ENCODE assay signal across 13 mouse cellular contexts in genomic region chr4:140787414-140787813, GRCm38 (mm10). TPM values are rescaled to one million over a fixed set of nuclear protein-coding genes. Genes with fewer than 3 reads are reported as not detected.
DNase-seq lines count a peak whose midpoint lies in the region; ATAC-seq lines count a peak whose summit lies in the region.
"Had no signal": no experiment of that assay in that cellular context is flagged by ENCODE, and none has a peak within 500 bp of the region (broad histone marks: within the 10 kb centered on the region; RNA-seq: fewer than 3 reads in every experiment).

No protein-coding gene starts in this region.

- peak; percentile 36 for DNase-seq in kidney, adult 11 months
- peak; percentile 63 for DNase-seq in kidney, postnatal 10 days
- peak; percentile 54 for DNase-seq in lung, postnatal 14 days
- DNase-seq in hindbrain, embryonic 10.5 days (ENCODE audit: low spot score) = no peak
- no peak for DNase-seq in layer of hippocampus, adult 8-10 months (ENCODE audit: low spot score in 2 of 2)
- DNase-seq: cerebellum, adult 9-11 months; right cerebral cortex, postnatal 4 days; thymus, adult 18-20 months had no signal

- H3K4me3 ChIP-seq in kidney, embryonic 14.5 days (ENCODE audit: low read length) = no peak overlapping the region
- no peak overlapping the region for H3K4me3 ChIP-seq in hindbrain, embryonic 10.5 days
- H3K4me3 ChIP-seq in neural tube, embryonic 15.5 days (replicated peaks) = no peak overlapping the region
- H3K4me3 ChIP-seq: layer of hippocampus, adult 2 months; limb, embryonic 15.5 days had no signal

- H3K27me3 ChIP-seq in kidney, embryonic 14.5 days (ENCODE audit: control insufficient read depth, insufficient read depth, low read length) = no peaks in the 10 kb centered on the region
- H3K27me3 ChIP-seq in hindbrain, embryonic 10.5 days (ENCODE audit: insufficient read depth, poor library complexity, severe bottlenecking) = no peaks in the 10 kb centered on the region
- H3K27me3 ChIP-seq in neural tube, embryonic 15.5 days (replicated peaks) = no peaks in the 10 kb centered on the region
- H3K27me3 ChIP-seq: limb, embryonic 15.5 days had no signal

- H3K9ac ChIP-seq in kidney, embryonic 14.5 days (ENCODE audit: low read depth, low read length) = no peak overlapping the region
- no peak overlapping the region for H3K9ac ChIP-seq in neural tube, embryonic 15.5 days (replicated peaks)
- H3K9ac ChIP-seq: limb, embryonic 15.5 days had no signal

- WGBS in kidney, embryonic 14.5 days = 78% methylated on average over 4 of the region's 4 CpGs
- WGBS in hindbrain, embryonic 10.5 days = 73% methylated on average over 4 of the region's 4 CpGs
- 77% methylated on average over 4 of the region's 4 CpGs for WGBS in neural tube, embryonic 15.5 days

- no peak overlapping the region for H3K27ac ChIP-seq in kidney, embryonic 14.5 days (ENCODE audit: low read depth, low read length)
- no peak overlapping the region for H3K27ac ChIP-seq in hindbrain, embryonic 10.5 days
- no peak overlapping the region for H3K27ac ChIP-seq in neural tube, embryonic 15.5 days (replicated peaks)
- H3K27ac ChIP-seq: layer of hippocampus, adult 2 months; limb, embryonic 15.5 days had no signal

- peaks cover 10% of the 10 kb centered on the region; the same call in 1 of the 2 replicates for H3K4me1 ChIP-seq in kidney, embryonic 14.5 days (ENCODE audit: control insufficient read depth, insufficient read depth, low read length)
- H3K4me1 ChIP-seq in hindbrain, embryonic 10.5 days (replicated peaks) = peaks cover 13% of the 10 kb centered on the region; the same call in 1 of the 2 replicates
- H3K4me1 ChIP-seq in neural tube, embryonic 15.5 days = no peaks in the 10 kb centered on the region

- no peak for ATAC-seq in kidney, embryonic 14.5 days (ENCODE audit: low FRiP score, low TSS enrichment)
- ATAC-seq in granulocyte monocyte progenitor cell, adult 5-6 weeks (replicated peaks; ENCODE audit: poor library complexity, severe bottlenecking) = peak; percentile 80
- ATAC-seq in neural tube, embryonic 15.5 days (ENCODE audit: low FRiP score) = no peak

- H3K4me2 ChIP-seq in kidney, embryonic 14.5 days (replicated peaks; ENCODE audit: low read depth, low read length) = no peak overlapping the region
- H3K4me2 ChIP-seq in neural tube, embryonic 15.5 days = no peak overlapping the region
- H3K4me2 ChIP-seq: limb, embryonic 15.5 days had no signal

- no peaks in the 10 kb centered on the region for H3K36me3 ChIP-seq in kidney, embryonic 14.5 days (ENCODE audit: control insufficient read depth, insufficient read depth, low read length)
- no peaks in the 10 kb centered on the region for H3K36me3 ChIP-seq in hindbrain, embryonic 10.5 days
- H3K36me3 ChIP-seq in neural tube, embryonic 15.5 days = no peaks in the 10 kb centered on the region
- H3K36me3 ChIP-seq: limb, embryonic 15.5 days had no signal

- H3K9me3 ChIP-seq in kidney, embryonic 14.5 days (ENCODE audit: control insufficient read depth, low read length) = no peaks in the 10 kb centered on the region
- H3K9me3 ChIP-seq in hindbrain, embryonic 10.5 days = no peaks in the 10 kb centered on the region; the same call in 1 of the 2 replicates
- no peaks in the 10 kb centered on the region for H3K9me3 ChIP-seq in neural tube, embryonic 15.5 days (replicated peaks)
- H3K9me3 ChIP-seq: limb, embryonic 15.5 days had no signal

RNA-seq across cellular contexts. Expression of gene Padi4, which starts 13.4 kb away (rescaled TPM):
- 1.1 and 1.3 TPM in 2 replicates for polyA plus RNA-seq in kidney, embryonic 14.5 days (2014; fragmentation: Nextera tagmentation; extraction: Ambion mirVana)
- total RNA-seq in granulocyte monocyte progenitor cell, adult 5-6 weeks (2014; fragmentation: Nextera tagmentation) = 2.8 and 7.9 TPM in 2 replicates
- total RNA-seq in granulocyte monocyte progenitor cell, adult 5-6 weeks (2017) = 5.1 and 6.4 TPM in 2 replicates
- 0.35 and 0.51 TPM in 2 replicates for polyA plus RNA-seq in hindbrain, embryonic 10.5 days (2016; fragmentation: Nextera tagmentation; extraction: Ambion mirVana)
- polyA plus RNA-seq in neural tube, embryonic 15.5 days (2015; fragmentation: Nextera tagmentation; extraction: Ambion mirVana) = 0.20 and 1.6 TPM in 2 replicates
- total RNA-seq in layer of hippocampus, adult 8-10 months (2022) = under 1 TPM in 1 of 4 experiments, not detected in 3; 0.18 TPM
- total RNA-seq: layer of hippocampus, adult 2 months had no signal

RNA-seq across cellular contexts. Expression of gene Padi3, which starts 23.0 kb away (rescaled TPM):
- polyA plus RNA-seq in kidney, embryonic 14.5 days (2014; fragmentation: Nextera tagmentation; extraction: Ambion mirVana) = 0.08 and 0.21 TPM in 2 replicates
- 0.19 and 0.21 TPM in 2 replicates for total RNA-seq in granulocyte monocyte progenitor cell, adult 5-6 weeks (2014; fragmentation: Nextera tagmentation)
- 0.04 TPM in 1 of 2 replicates, not detected in the other for total RNA-seq in granulocyte monocyte progenitor cell, adult 5-6 weeks (2017)
- polyA plus RNA-seq in hindbrain, embryonic 10.5 days (2016; fragmentation: Nextera tagmentation; extraction: Ambion mirVana) = 0.08 and 0.10 TPM in 2 replicates
- polyA plus RNA-seq in neural tube, embryonic 15.5 days (2015; fragmentation: Nextera tagmentation; extraction: Ambion mirVana) = 0.22 TPM in 1 of 2 replicates, not detected in the other
- not detected for total RNA-seq in layer of hippocampus, adult 8-10 months (2022)
- total RNA-seq: layer of hippocampus, adult 2 months had no signal

RNA-seq across cellular contexts. Expression of gene Padi6, which starts 45.0 kb away (rescaled TPM):
- not detected in 2 replicates for polyA plus RNA-seq in kidney, embryonic 14.5 days (2014; fragmentation: Nextera tagmentation; extraction: Ambion mirVana)
- total RNA-seq in granulocyte monocyte progenitor cell, adult 5-6 weeks (2014; fragmentation: Nextera tagmentation) = not detected in 2 replicates
- total RNA-seq in granulocyte monocyte progenitor cell, adult 5-6 weeks (2017) = not detected in 2 replicates
- polyA plus RNA-seq in hindbrain, embryonic 10.5 days (2016; fragmentation: Nextera tagmentation; extraction: Ambion mirVana) = 0.06 TPM in 1 of 2 replicates, not detected in the other
- polyA plus RNA-seq in neural tube, embryonic 15.5 days (2015; fragmentation: Nextera tagmentation; extraction: Ambion mirVana) = 0.65 TPM in 1 of 2 replicates, not detected in the other
- not detected for total RNA-seq in layer of hippocampus, adult 8-10 months (2022)
- total RNA-seq: layer of hippocampus, adult 2 months had no signal
- polyA plus RNA-seq: limb, embryonic 15.5 days had no signal

RNA-seq across cellular contexts. Expression of gene Padi1, which starts 58.2 kb away (rescaled TPM):
- 0.09 and 0.39 TPM in 2 replicates for polyA plus RNA-seq in kidney, embryonic 14.5 days (2014; fragmentation: Nextera tagmentation; extraction: Ambion mirVana)
- total RNA-seq in granulocyte monocyte progenitor cell, adult 5-6 weeks (2014; fragmentation: Nextera tagmentation) = not detected in 2 replicates
- total RNA-seq in granulocyte monocyte progenitor cell, adult 5-6 weeks (2017) = not detected in 2 replicates
- polyA plus RNA-seq in hindbrain, embryonic 10.5 days (2016; fragmentation: Nextera tagmentation; extraction: Ambion mirVana) = 0.07 TPM in 2 replicates
- polyA plus RNA-seq in neural tube, embryonic 15.5 days (2015; fragmentation: Nextera tagmentation; extraction: Ambion mirVana) = 0.08 and 0.24 TPM in 2 replicates
- under 1 TPM in 2 of 4 experiments, not detected in 2; 0.08 to 0.16 TPM for total RNA-seq in layer of hippocampus, adult 8-10 months (2022)
- total RNA-seq: layer of hippocampus, adult 2 months had no signal

Comparison
In these comparisons a context has a peak if more than half of its experiments do, and no peak if none do; other contexts are left out.
1. DNase-seq: peak in kidney, adult 11 months (single experiment), kidney, postnatal 10 days (single experiment) and lung, postnatal 14 days (single experiment); none in hindbrain, embryonic 10.5 days (single experiment) and layer of hippocampus, adult 8-10 months (0 of 2).